Mouse (Mus musculus): ENCODE data around the gene Dgki.

The Dgki gene

GRCm38 (mm10) chr6:37242100-37242768, 57.8 kb downstream of the Dgki start:
- no peak for DNase-seq (ENCODE audit: extremely low spot score, low spot score)

DNA sequence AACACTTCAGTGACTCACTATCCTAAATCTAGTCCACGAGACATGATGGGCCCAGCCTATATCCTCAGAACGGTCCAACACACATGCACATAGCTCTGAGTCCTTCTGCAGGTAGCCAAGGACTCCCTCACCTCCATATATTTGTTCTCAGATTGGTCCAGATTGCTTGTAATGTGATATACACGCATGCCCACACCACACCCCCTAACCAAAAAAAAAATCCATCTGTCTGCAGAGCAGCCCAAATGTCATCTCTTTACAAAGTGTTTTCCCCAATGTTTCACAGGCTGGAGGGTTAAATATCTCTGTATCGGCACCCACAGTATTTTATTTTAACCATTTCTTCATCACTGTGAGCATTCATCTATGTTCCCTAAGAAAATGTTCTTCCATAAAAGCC, 58.5 kb downstream of the Dgki start:
- DNase-seq (ENCODE audit: extremely low spot score, low spot score) = no peak

DNA sequence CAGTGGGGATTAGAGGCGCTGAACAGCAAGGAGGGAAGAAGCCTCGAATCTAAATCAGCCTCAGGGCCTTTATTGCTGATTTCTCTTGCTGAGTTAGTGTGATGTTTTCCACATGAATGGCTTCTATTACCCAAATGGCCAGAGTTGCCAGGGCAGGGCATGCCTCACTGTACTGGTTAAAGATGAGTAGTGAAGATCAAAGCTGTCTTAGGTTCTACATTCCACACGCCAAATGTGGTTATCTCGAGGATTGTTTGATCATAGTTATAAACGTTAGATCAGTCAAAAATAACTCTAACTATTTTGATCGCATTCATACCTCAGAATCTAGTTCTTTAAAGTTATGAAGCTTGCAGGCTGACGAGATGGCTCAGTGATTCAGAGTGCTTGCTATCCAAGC, 59.8 kb downstream of the Dgki start:
- DNase-seq (ENCODE audit: extremely low spot score, low spot score) = no peak

DNA sequence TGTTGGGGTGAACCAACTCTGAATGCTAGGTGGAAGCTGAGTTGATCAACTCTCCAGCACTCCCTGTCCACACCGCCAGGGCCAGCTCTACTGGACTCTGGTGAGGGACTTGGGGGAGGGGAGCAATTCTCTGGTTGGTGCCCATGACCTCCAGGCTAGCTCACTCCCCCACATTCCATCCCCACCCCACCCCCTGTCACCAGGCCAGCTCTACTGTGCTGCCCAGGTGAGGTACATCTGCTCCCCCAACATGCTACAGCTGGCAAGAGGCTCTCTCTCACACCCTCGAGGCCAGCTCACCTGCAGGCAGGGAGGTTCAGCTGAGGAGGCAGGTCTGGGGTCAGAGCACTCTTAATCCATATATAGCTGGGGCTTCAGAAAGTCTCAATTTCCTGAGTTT, 63.1 kb downstream of the Dgki start:
- DNase-seq (ENCODE audit: extremely low spot score, low spot score) = no peak

- DNase-seq (ENCODE audit: extremely low spot score, low spot score) = no peak
Measured at GRCm38 (mm10) chr6:37231148-37231547, 68.8 kb downstream of the Dgki start.

DNA sequence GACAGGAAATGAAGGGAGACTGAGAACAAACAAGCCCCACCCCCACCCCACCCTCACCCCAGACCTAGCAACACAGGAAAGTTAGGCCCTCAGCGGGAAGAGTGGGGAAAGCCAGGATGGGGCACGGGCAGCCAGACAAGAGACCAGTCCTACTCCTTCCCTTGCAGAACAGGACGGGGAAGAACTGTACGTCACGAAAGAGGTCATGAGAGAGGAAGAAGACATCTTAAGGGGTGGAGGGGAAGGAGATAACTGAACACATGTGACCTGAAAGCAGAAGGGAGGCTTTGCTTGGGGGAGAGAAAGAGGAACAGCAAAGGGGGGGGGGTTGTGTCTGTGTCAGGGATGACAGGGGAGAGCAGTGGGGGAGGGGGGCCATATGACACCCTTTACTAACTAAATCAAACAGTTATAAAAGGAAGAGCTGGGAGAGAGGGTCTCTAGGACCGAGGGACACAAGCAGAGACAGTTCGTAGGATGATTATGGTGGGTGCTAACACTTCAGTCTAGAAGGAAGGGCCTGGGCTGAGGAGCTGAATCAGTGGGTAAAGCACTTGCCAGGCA, 77.0 kb downstream of the Dgki start:
- DNase-seq (ENCODE audit: extremely low spot score, low spot score) = no peak

- no peak for DNase-seq (ENCODE audit: extremely low spot score, low spot score)
Measured at GRCm38 (mm10) chr6:37222016-37222415, 78.0 kb downstream of the Dgki start.

GRCm38 (mm10) chr6:37219110-37219509, 80.9 kb downstream of the Dgki start:
- no peak for DNase-seq (ENCODE audit: extremely low spot score, low spot score)

- DNase-seq (ENCODE audit: extremely low spot score, low spot score) = no peak
Measured at GRCm38 (mm10) chr6:37216342-37216763, 83.6 kb downstream of the Dgki start.

- no peak for DNase-seq (ENCODE audit: extremely low spot score, low spot score)
Measured at GRCm38 (mm10) chr6:37215655-37216054, 84.3 kb downstream of the Dgki start.

DNA sequence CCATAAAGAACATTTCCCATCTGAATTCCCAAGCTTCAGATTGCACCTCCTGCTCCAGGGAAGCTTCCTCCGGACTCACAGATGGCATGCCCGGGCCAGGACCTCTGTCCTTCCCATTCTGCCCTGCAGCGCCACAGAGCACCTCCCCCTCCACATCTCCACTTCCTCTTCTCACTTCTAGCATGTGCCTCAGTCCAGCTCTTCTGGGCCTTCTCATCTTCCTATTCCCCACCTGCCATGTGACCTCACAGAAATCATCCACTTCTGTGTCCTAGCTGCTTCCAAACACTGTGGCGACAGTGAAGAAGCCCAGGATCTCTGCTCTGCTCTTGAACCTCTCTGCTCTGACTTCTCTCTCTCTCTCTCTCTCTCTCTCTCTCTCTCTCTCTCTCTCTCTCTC, 87.1 kb downstream of the Dgki start:
- DNase-seq (ENCODE audit: extremely low spot score, low spot score) = no peak

GRCm38 (mm10) chr6:37211545-37212247, 88.3 kb downstream of the Dgki start:
- peak; percentile 29 for DNase-seq (ENCODE audit: extremely low spot score, low spot score)

DNA sequence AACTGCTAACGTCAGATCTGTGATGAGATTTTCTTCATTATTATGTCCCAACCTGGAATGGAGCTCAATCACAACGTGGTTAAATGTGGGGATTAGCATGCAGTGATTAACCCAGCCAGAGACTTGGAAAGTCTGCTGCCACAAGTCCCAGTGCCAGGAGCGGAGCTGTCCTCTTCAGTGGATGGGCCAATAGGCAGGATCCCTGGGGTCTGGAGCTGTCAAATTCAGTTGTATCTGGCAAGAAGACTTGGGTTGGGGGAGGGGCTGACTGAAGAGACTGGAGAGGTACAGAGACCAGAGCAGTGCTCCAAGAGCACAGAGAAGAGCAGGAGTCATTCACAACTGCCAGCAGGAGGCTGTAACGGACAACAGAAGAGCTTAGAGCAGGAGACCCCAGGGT, 97.1 kb downstream of the Dgki start:
- DNase-seq (ENCODE audit: extremely low spot score, low spot score) = no peak

GRCm38 (mm10) chr6:37200840-37201239, 99.1 kb downstream of the Dgki start:
- DNase-seq (ENCODE audit: extremely low spot score, low spot score) = no peak

- DNase-seq (ENCODE audit: extremely low spot score, low spot score) = no peak
Measured at GRCm38 (mm10) chr6:37199502-37199901, 100.5 kb downstream of the Dgki start.

DNA sequence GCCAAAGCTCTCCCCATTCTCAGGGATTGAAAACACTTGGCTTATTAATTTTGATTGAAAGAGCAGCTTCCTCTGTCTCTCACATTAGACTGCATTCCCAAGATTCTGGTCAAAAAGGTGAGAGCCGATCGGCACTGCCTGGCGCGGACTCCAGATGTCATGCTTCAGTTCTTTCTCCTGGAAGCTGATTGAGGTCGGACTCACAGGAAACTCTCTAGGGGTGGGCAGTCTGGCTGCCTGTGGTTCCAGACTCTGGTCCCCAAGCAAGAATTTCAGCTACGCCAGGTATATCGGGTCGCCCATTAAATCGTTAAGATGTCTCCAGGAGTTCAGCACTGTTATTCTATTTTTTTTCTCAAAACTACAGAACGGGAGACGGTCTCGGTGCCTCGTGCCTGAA, 102.2 kb downstream of the Dgki start:
- DNase-seq (ENCODE audit: extremely low spot score, low spot score) = no peak

- DNase-seq (ENCODE audit: extremely low spot score, low spot score) = no peak
Measured at GRCm38 (mm10) chr6:37196870-37197269, 103.1 kb downstream of the Dgki start.

DNA sequence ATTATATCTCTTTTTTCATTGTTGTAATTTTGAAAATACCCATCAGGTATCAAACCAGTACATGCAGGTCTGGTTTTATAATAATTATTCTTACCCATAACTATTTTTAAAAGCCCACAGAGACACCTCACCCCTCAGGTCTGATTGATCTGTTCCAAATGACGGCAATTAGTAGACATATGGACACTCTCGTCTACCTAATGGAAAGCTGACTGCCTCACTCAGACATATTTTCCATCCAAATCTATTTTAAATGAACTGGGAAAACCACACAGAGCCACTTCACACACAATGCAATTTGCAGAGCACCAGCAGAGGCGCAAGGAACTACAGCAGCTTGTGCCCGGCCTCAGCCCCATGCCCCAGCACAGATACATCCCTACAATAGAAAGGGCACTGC, 104.2 kb downstream of the Dgki start:
- DNase-seq (ENCODE audit: extremely low spot score, low spot score) = no peak

GRCm38 (mm10) chr6:37181961-37182360, 118.0 kb downstream of the Dgki start:
- no peak for DNase-seq (ENCODE audit: extremely low spot score, low spot score)

DNA sequence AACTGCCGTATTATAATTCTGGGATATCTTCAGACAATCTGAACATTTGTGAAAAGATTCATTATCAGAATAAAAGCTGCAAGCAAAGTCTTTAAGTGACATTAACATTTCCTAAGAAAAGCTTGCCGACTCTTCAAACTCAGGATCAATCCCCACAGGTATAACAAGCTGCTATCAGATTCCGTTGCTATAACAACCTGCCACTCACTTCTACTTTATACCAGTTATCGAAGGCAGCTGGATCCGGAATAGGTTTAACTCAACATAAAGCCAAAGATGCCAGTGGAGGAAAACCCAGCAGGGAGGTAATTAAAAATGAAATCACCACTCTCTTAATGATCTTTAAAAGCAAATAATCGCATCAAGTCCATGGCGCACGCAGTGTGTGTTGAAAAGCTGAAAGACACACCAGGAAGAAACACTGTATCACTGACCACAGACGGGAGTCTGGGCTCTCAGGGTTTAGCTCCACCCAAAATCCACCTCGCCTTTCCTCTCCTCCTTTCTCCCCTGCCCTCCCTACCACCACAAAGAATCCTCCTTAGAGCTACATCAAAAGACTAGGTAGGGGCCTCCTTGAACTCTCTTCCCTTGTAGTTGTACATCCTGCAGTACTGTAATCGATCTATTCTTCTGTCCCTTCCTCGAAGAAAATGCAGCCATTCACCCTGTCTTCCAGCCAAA, 128.7 kb downstream of the Dgki start:
- DNase-seq (ENCODE audit: extremely low spot score, low spot score) = no peak

DNA sequence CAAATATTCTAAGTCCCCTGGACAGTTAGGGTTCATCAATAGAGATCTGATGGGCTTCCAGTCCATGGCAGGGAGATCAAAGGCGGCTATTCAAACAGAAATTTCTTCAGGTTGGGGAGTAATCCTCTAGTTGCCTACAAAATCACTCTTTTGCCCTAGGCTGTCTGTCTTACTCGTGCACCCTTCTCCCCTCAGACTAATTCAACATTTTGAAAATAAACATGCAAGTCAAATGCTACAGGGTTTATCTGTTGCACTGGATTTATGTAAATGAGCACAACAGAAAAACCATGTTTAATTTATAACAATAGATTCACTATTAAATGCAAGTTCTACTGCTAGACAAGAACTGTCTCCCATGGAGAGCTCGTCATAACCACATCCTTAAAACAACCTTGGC, 141.1 kb downstream of the Dgki start:
- DNase-seq (ENCODE audit: extremely low spot score, low spot score) = no peak

- no peak for DNase-seq (ENCODE audit: extremely low spot score, low spot score)
Measured at GRCm38 (mm10) chr6:37154051-37154450, 145.9 kb downstream of the Dgki start.
